Mouse (Mus musculus) heart, postnatal 0 days (tissue): ENCODE results near the gene Dhx40.

Source experiments
- CTCF ChIP-seq: IDR thresholded peaks from 2 replicates; pipeline ENCODE4 v1.5.1; 2016; ENCODE audit warnings: antibody characterized with exemption, control low read depth, low read depth
- EP300 ChIP-seq: IDR thresholded peaks from 2 replicates; pipeline ENCODE4 v1.6.1; 2016; ENCODE audit warnings: antibody characterized with exemption, low read depth

GRCm38 (mm10) chr11:86734241-86734939 lies 73.2 kb downstream of the Dhx40 start:
- TF ChIP-seq CTCF, result no peak
- no peak for TF ChIP-seq EP300
